Mouse (Mus musculus) CD4-positive, CD25-positive, alpha-beta regulatory T cell, adult 9 weeks (primary cell): ENCODE measurements around the gene F7. TPM values are rescaled to one million over a fixed set of nuclear protein-coding genes. Genes with fewer than 3 reads are reported as not detected.

Experiments used
- polyA plus RNA-seq: library from polyadenylated mRNA; unstranded; fragments of 100-300 nt; shearing (Covaris generic); gene quantifications from one replicate; pipeline ENCODE4 v1.2.1, GENCODE M21; 2017

Gene F7
- not detected for polyA plus RNA-seq

GRCm38 (mm10) chr8:13025487-13026224 is at the start of gene F7:
TSS of gene F7 (plus strand) at chr8:13026034.

GRCm38 (mm10) chr8:13037015-13037414 is 11.2 kb downstream of the F7 start, which contains the start of gene F10:
TSS of gene F10 (plus strand) at chr8:13037308.

GRCm38 (mm10) chr8:13060441-13061150 is 34.8 kb downstream of the F7 start, which contains the start of gene Proz:
TSS of gene Proz (plus strand) at chr8:13060914.

Other genes starting within 250 kb of the F7 start
- 1.3 TPM for gene Mcf2l, start 152.2 kb upstream of the F7 start, polyA plus RNA-seq
- gene F10, start 11.3 kb downstream of the F7 start, polyA plus RNA-seq: not detected
- 2.6 TPM for gene Proz, start 34.9 kb downstream of the F7 start, polyA plus RNA-seq
- 51.7 TPM for gene Pcid2, start 79.4 kb downstream of the F7 start, polyA plus RNA-seq
- gene Cul4a, start 79.6 kb downstream of the F7 start, polyA plus RNA-seq: 23.7 TPM
- gene Lamp1, start 133.1 kb downstream of the F7 start, polyA plus RNA-seq: 8.4 TPM
- 1.6 TPM for gene Grtp1, start 174.6 kb downstream of the F7 start, polyA plus RNA-seq
- gene Adprhl1, start 228.1 kb downstream of the F7 start, polyA plus RNA-seq: not detected